Comparison of ENCODE assay signal across 15 mouse cellular contexts in genomic region chr6:94634274-94634673, GRCm38 (mm10).
DNase-seq lines count a peak whose midpoint lies in the region; ATAC-seq and TF ChIP-seq lines count a peak whose summit lies in the region.
"Had no signal": no experiment of that assay in that cellular context is flagged by ENCODE, and none has a peak within 500 bp of the region (broad histone marks: within the 10 kb centered on the region; RNA-seq: fewer than 3 reads in every experiment).

No protein-coding gene starts in this region.

- no peak overlapping the region for H3K27ac ChIP-seq in kidney, embryonic 16.5 days (ENCODE audit: low read length)
- no peak overlapping the region for H3K27ac ChIP-seq in kidney, adult 2 months (ENCODE audit: insufficient read depth, low read depth, low read length)
- H3K27ac ChIP-seq in ES-E14 (ENCODE audit: insufficient read depth, low read depth, low read length, poor library complexity, severe bottlenecking) = peak overlapping the region; percentile 56; the same call in 1 of the 2 replicates
- H3K27ac ChIP-seq in hindbrain, embryonic 15.5 days (replicated peaks) = peak overlapping the region; percentile 67
- H3K27ac ChIP-seq in lung, postnatal 0 days (ENCODE audit: low read length) = no peak overlapping the region

- H3K36me3 ChIP-seq in kidney, embryonic 16.5 days (ENCODE audit: insufficient read depth, low read length) = no peaks in the 10 kb centered on the region
- no peaks in the 10 kb centered on the region for H3K36me3 ChIP-seq in kidney, adult 2 months (ENCODE audit: control insufficient read depth, insufficient read depth, low read length)
- H3K36me3 ChIP-seq in ES-E14 (ENCODE audit: control insufficient read depth, insufficient read depth, low read length, poor library complexity, severe bottlenecking) = peaks cover 2% of the 10 kb centered on the region; the same call in 1 of the 2 replicates
- no peaks in the 10 kb centered on the region for H3K36me3 ChIP-seq in hindbrain, embryonic 15.5 days
- H3K36me3 ChIP-seq in lung, postnatal 0 days (ENCODE audit: insufficient read depth, low read length) = no peaks in the 10 kb centered on the region

- peaks cover 18% of the 10 kb centered on the region; the same call in 1 of the 2 replicates for H3K4me1 ChIP-seq in kidney, embryonic 16.5 days (ENCODE audit: insufficient read depth, low read length)
- no peaks in the 10 kb centered on the region for H3K4me1 ChIP-seq in kidney, adult 2 months (ENCODE audit: control insufficient read depth, insufficient read depth, low read length)
- H3K4me1 ChIP-seq in ES-E14 (ENCODE audit: control insufficient read depth in 2 of 2, insufficient read depth in 2 of 2, low read length in 2 of 2, poor library complexity in 1 of 2) = peaks cover 2 to 21% of the 10 kb centered on the region in 2 experiments; a peak in 3 of 4 replicates
- H3K4me1 ChIP-seq in hindbrain, embryonic 15.5 days (replicated peaks) = peaks cover 26% of the 10 kb centered on the region
- peaks cover 4% of the 10 kb centered on the region; the same call in 1 of the 2 replicates for H3K4me1 ChIP-seq in lung, postnatal 0 days (ENCODE audit: insufficient read depth, low read depth, low read length)

- no peak overlapping the region for H3K4me3 ChIP-seq in kidney, embryonic 16.5 days (ENCODE audit: low read length)
- H3K4me3 ChIP-seq in kidney, adult 2 months (ENCODE audit: insufficient read depth, low read depth, low read length) = no peak overlapping the region
- H3K4me3 ChIP-seq in ES-E14 (ENCODE audit: insufficient read depth in 1 of 2, low read depth in 1 of 2, low read length in 2 of 2, poor library complexity in 1 of 2, severe bottlenecking in 1 of 2) = no peak overlapping the region
- no peak overlapping the region for H3K4me3 ChIP-seq in hindbrain, embryonic 15.5 days
- H3K4me3 ChIP-seq in lung, postnatal 0 days (ENCODE audit: low read depth, low read length) = no peak overlapping the region
- H3K4me3 ChIP-seq: heart, embryonic 12.5 days had no signal

- TF ChIP-seq CTCF in kidney, adult 2 months (conservative IDR thresholded peaks at IDR 0.05; ENCODE audit: insufficient read depth, insufficient read length, low read depth, low read length) = no peak
- TF ChIP-seq CTCF in lung, postnatal 0 days (IDR thresholded peaks at IDR 0.05) = no peak

- H3K27me3 ChIP-seq in kidney, embryonic 16.5 days (ENCODE audit: insufficient read depth, low read length) = no peaks in the 10 kb centered on the region
- no peaks in the 10 kb centered on the region for H3K27me3 ChIP-seq in kidney, adult 2 months (replicated peaks; ENCODE audit: control insufficient read depth, insufficient read depth, low read length)
- H3K27me3 ChIP-seq in hindbrain, embryonic 15.5 days = no peaks in the 10 kb centered on the region
- no peaks in the 10 kb centered on the region for H3K27me3 ChIP-seq in lung, postnatal 0 days (replicated peaks; ENCODE audit: insufficient read depth, low read length)
- H3K27me3 ChIP-seq: heart, embryonic 12.5 days had no signal

- ATAC-seq in kidney, embryonic 16.5 days (ENCODE audit: low FRiP score, low TSS enrichment) = 0 out of 2 replicates have a peak, but pooled peaks have one; percentile 7
- no peak for ATAC-seq in hindbrain, embryonic 15.5 days (ENCODE audit: low FRiP score, low read depth)
- ATAC-seq in megakaryocyte-erythroid progenitor cell, adult 5-6 weeks (replicated peaks; ENCODE audit: low FRiP score, low TSS enrichment, poor library complexity, severe bottlenecking) = peak; percentile 80
- ATAC-seq in lung, postnatal 0 days = no peak
- ATAC-seq: forebrain, postnatal 0 days had no signal

- no peak for TF ChIP-seq POLR2A in kidney, adult 2 months (IDR thresholded peaks at IDR 0.05; ENCODE audit: low read depth, low read length)

- H3K9ac ChIP-seq in kidney, embryonic 16.5 days (replicated peaks; ENCODE audit: low read length) = no peak overlapping the region
- H3K9ac ChIP-seq in ES-E14 (ENCODE audit: insufficient read depth, low read depth, low read length, poor library complexity, severe bottlenecking) = no peak overlapping the region
- no peak overlapping the region for H3K9ac ChIP-seq in hindbrain, embryonic 15.5 days
- H3K9ac ChIP-seq in lung, postnatal 0 days (replicated peaks; ENCODE audit: low read depth) = no peak overlapping the region
- H3K9ac ChIP-seq: forebrain, postnatal 0 days; heart, embryonic 12.5 days; lung, embryonic 14.5 days had no signal

- DNase-seq in kidney, adult 2 months = no peak
- no peak for DNase-seq in ES-E14 (ENCODE audit: low read depth, low spot score)
- DNase-seq in heart, adult 8-10 months (ENCODE audit: low spot score) = no peak
- DNase-seq in cerebellum, adult 9-11 months = no peak
- no peak for DNase-seq in lung, postnatal 0 days (ENCODE audit: low spot score)
- DNase-seq: B cell, adult 2 months; cerebellum, adult 11 months; forebrain, postnatal 0 days; gastrocnemius, postnatal 25 days; kidney, postnatal 25 days; lung, embryonic 14.5 days had no signal

- in situ Hi-C loops in ES-E14 (cut with MboI; ENCODE audit: low sequenced_read_pairs in 2 of 2, unreplicated experiment in 2 of 2) = no loop called here

- H3K4me2 ChIP-seq in kidney, embryonic 16.5 days (replicated peaks; ENCODE audit: low read depth, low read length) = no peak overlapping the region
- H3K4me2 ChIP-seq in hindbrain, embryonic 15.5 days = no peak overlapping the region
- no peak overlapping the region for H3K4me2 ChIP-seq in lung, postnatal 0 days (replicated peaks; ENCODE audit: low read depth, low read length)
- H3K4me2 ChIP-seq: heart, embryonic 12.5 days; lung, embryonic 14.5 days had no signal

- TF ChIP-seq EP300 in lung, postnatal 0 days (IDR thresholded peaks at IDR 0.05) = no peak

- WGBS in kidney, embryonic 16.5 days = 78% methylated on average over 4 of the region's 4 CpGs
- 73% methylated on average over 4 of the region's 4 CpGs for WGBS in kidney, adult 2 months
- WGBS in hindbrain, embryonic 15.5 days = 86% methylated on average over 4 of the region's 4 CpGs
- 79% methylated on average over 4 of the region's 4 CpGs for WGBS in lung, postnatal 0 days

- H3K9me3 ChIP-seq in kidney, embryonic 16.5 days (ENCODE audit: low read length) = no peaks in the 10 kb centered on the region
- no peaks in the 10 kb centered on the region for H3K9me3 ChIP-seq in ES-E14 (ENCODE audit: control insufficient read depth, insufficient read depth, low read depth, low read length)
- H3K9me3 ChIP-seq in hindbrain, embryonic 15.5 days = no peaks in the 10 kb centered on the region
- no peaks in the 10 kb centered on the region for H3K9me3 ChIP-seq in lung, postnatal 0 days (ENCODE audit: low read length)
- H3K9me3 ChIP-seq: heart, embryonic 12.5 days had no signal

TF ChIP-seq in ES-E14, 5 proteins besides CTCF, POLR2A, EP300 and RAD21:
- no peak for TF ChIP-seq ZNF384 (IDR thresholded peaks at IDR 0.05; ENCODE audit: low read depth, low read length)
- TF ChIP-seq MAFK (IDR thresholded peaks at IDR 0.05; ENCODE audit: insufficient read depth, low read depth, low read length) = no peak
- no peak for TF ChIP-seq ZC3H11A (IDR thresholded peaks at IDR 0.05; ENCODE audit: borderline replicate concordance, low read depth, low read length)
- TF ChIP-seq HCFC1 (IDR thresholded peaks at IDR 0.05; ENCODE audit: borderline replicate concordance, insufficient read depth, low read length) = no peak
- TF ChIP-seq CHD2 (IDR thresholded peaks at IDR 0.05; ENCODE audit: low read depth, low read length) = no peak

Comparison
In these comparisons a context has a peak if more than half of its experiments do, and no peak if none do; other contexts are left out.
1. ATAC-seq: peak in kidney, embryonic 16.5 days (single experiment) and megakaryocyte-erythroid progenitor cell, adult 5-6 weeks (single experiment); none in hindbrain, embryonic 15.5 days (single experiment) and lung, postnatal 0 days (single experiment).
2. H3K27ac ChIP-seq: peak in ES-E14 (single experiment) and hindbrain, embryonic 15.5 days (single experiment); none in kidney, embryonic 16.5 days (single experiment), kidney, adult 2 months (single experiment) and lung, postnatal 0 days (single experiment).